Mouse (Mus musculus): ENCODE results near the gene Gm39566.
A peak's percentile ranks its signal among the peaks of the same experiment; 100 is the strongest.

Gene Gm39566

DNA sequence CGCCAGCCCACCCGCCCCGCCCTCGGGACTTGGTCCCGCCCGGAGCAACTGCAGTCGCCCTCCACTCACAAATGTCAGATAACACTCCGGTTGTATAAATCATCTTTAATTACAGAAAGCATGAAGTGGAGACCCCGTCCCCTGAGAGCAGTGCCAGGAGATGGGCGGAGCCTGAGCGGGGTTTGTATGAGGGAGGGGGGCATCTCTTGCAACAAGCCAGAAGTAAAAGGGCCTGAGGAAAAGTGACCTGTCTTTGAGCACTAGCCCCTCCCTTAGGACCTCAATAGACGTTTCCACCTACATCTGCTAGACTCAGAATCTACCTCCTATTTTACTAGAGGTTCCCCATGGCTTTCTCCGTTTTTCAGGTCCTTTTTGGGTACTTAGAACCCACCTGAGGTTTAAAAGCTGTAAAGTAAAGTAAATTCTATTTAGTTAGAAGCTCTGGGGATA is 19.1 kb downstream of the Gm39566 start:
- DNase-seq (ENCODE audit: low spot score) = peak; percentile 24

DNA sequence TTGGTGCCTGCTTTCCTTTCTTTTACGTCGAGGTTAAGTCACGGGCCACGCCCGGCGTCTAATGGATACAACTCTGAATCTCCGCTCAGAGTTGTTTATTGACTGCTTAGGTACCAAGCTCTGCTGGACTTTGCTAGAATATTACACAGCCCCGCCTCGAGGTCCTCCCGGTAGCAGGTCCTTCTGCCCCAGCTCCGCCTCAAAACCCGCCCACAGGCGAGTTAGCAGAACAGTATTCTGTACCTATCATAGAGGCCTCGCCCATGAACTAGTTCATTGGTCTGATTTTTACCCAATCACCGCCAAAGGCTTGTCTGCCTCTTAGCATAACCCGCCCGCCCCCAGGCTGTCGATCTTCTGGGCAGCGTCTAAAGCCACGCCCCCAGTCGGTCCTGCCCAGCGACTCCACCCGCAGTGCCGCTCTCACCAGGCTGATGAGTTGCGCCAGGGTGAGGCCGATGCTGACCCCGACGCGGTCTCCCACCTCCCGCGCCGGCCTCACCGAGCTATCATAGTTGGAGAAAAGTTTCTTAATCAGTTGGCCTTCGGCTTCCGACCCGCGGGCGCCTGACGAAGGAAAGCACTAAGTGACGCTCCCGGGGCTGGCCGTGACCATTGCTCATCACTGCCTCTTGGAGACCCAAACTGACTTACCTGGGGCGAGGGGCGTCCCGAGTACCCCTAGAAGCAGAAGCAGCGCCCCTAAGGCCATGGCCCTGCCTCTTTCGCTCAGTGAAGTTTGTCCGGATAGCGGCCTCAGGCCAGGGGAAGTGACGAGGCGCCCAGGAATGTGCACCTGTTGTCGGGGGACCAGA is 19.7 kb downstream of the Gm39566 start, which contains the start of gene Chrnb1:
Chrnb1 (minus strand) TSS at position 776 of the 815 bp plus-strand sequence.
- DNase-seq (ENCODE audit: low spot score) = peak; percentile 99

DNA sequence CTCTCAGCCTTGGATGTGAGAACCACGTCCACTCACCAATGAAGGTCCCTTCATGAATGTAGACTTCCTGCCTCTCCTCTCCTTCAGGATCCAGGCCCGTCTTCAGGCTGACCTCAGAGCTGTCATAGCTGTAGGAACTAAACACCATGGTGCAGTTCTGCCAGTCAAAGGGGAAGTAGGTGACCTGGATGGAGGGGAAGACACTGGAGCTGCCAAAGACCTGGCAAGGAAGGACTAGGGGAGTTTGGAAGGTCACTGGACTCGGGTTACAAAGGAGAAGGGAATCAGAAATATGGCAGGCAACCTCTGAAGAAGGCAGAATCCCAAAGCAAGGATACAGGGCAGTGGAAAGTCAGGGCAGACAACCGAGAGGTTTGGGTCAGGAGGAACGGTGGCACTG is 21.7 kb downstream of the Gm39566 start:
- no peak for DNase-seq (ENCODE audit: low spot score)

DNA sequence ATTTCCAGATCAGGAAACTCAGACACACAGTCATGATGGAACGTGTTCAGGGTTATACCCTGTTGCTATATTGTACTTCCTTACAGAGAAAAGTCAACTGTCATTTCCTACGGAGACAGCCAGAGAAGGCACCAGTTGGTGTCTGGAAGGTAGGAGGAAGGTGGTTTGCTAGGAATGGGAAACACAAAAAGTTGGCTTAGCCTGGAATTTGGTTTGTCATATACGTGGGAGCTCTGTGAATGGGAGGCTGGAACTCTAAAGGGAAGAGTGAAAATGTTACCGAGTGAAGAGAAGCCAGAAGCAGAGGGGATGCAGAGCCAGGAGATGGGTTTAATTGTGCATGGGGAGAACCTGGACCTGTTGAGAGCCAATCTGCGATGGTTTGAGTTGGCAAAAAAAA is 23.7 kb downstream of the Gm39566 start:
- DNase-seq (ENCODE audit: low spot score) = no peak

GRCm38 (mm10) chr11:69789431-69789830 is 25.7 kb downstream of the Gm39566 start:
- DNase-seq (ENCODE audit: low spot score) = no peak

- no peak for DNase-seq (ENCODE audit: low spot score)
Observed at GRCm38 (mm10) chr11:69787306-69787705, 27.8 kb downstream of the Gm39566 start.

- DNase-seq (ENCODE audit: low spot score) = no peak
Observed at GRCm38 (mm10) chr11:69784793-69785272, 30.3 kb downstream of the Gm39566 start.

DNA sequence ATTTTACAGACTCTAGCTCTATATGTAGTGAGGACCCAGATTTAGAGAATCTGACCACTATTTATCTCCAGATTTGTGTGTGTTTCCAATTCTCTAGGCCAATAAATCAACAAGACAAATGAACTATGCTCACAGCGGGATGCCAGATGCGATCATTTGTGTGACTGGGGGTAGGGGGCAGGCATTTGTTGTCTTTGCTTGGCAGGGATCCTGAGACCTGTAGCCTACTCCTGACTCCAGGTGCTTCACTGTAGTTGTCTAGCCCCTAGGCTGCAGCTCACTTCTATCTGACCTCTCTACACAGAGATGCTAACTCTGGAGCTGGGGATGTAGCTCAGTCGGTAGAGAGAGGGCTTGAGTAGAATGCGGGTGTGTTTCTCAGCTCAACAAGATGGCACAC is 33.3 kb downstream of the Gm39566 start:
- DNase-seq (ENCODE audit: low spot score) = no peak

DNA sequence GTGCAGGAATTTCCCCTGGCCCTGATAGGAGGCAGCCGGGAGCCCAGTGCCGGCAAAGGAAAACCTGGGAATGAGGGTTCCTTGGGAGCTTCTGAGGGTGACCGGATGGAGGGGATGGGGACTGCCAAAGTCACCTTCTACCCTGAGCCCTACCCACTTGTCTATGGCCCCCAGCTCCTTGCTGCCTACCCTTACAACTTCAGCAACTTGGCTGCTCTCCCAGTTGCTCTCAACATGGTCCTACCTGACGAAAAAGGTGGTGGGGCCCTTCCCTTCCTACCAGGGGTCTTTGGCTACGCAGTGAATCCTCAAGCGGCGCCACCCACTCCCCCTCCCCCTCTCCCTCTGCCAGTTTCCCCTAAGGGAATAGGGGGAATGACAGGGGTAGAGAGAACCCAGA is 36.1 kb downstream of the Gm39566 start:
- no peak for DNase-seq (ENCODE audit: low spot score)

GRCm38 (mm10) chr11:69778258-69778982 is 36.7 kb downstream of the Gm39566 start:
- DNase-seq (ENCODE audit: low spot score) = no peak

DNA sequence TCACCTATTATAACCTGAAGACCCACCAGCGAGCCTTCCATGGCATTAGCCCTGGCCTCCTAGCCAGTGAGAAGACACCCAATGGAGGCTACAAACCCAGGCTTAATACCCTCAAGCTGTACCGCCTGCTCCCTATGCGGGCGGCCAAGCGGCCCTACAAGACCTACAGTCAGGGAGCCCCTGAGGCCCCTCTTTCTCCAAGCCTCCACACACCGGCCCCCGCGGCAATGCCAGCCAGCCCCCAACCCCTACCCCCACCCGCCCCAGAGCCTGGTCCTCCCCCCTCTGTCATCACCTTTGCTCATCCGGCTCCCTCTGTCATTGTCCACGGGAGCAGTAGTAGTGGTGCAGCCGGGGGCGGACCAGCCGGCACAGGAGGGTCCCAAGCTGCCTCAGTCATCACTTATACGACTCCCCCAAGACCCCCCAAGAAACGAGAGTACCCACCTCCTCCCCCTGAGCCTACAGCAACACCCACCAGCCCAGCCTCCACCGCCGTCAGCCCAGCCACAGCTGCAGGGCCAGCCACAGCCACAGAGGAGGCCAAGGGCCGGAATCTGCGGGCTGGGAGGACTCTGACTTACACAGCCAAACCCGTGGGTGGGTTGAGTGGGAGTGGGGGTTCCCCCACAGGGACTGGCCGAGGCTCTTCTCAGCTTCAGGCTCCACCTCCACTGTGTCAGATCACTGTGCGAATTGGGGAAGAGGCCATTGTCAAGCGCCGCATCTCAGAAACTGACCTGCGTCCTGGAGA is 37.4 kb downstream of the Gm39566 start:
- DNase-seq (ENCODE audit: low spot score) = no peak

DNA sequence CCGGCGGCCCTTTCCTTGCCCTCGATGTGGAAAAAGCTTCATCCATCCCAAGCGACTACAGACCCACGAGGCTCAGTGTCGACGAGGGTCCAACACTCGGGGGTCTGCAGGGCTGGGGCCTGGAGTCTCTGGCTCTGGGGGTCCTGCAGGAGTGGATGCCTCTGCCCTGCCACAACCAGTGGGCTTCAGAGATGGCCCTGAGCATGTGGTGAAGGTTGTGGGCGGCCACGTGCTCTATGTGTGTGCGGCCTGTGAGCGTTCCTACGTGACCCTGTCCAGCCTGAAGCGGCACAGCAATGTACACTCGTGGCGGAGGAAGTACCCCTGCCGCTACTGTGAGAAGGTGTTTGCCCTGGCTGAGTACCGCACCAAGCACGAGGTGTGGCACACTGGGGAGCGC is 38.6 kb downstream of the Gm39566 start:
- DNase-seq (ENCODE audit: low spot score) = no peak

DNA sequence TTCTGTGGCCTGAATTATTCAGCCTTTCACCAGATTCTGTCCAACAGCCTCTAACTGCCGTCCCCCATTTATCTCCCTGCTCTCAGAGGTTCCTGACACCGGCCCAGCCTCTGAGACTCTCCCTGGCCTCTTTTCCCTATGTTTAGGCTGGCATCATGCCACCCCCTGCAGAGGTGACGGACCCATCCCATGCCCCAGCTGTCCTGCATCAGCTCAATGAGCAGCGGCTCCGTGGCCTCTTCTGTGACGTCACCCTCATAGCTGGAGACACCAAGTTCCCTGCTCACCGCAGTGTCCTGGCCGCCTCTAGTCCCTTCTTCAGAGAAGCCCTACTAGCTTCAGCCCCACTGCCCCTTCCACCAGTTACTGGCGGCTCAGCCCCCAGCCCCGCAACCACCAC is 39.4 kb downstream of the Gm39566 start:
- no peak for DNase-seq (ENCODE audit: low spot score)

GRCm38 (mm10) chr11:69774961-69775360 is 40.1 kb downstream of the Gm39566 start:
- DNase-seq (ENCODE audit: low spot score) = no peak

- DNase-seq (ENCODE audit: low spot score) = no peak
Observed at GRCm38 (mm10) chr11:69767625-69767909, 47.5 kb downstream of the Gm39566 start.

DNA sequence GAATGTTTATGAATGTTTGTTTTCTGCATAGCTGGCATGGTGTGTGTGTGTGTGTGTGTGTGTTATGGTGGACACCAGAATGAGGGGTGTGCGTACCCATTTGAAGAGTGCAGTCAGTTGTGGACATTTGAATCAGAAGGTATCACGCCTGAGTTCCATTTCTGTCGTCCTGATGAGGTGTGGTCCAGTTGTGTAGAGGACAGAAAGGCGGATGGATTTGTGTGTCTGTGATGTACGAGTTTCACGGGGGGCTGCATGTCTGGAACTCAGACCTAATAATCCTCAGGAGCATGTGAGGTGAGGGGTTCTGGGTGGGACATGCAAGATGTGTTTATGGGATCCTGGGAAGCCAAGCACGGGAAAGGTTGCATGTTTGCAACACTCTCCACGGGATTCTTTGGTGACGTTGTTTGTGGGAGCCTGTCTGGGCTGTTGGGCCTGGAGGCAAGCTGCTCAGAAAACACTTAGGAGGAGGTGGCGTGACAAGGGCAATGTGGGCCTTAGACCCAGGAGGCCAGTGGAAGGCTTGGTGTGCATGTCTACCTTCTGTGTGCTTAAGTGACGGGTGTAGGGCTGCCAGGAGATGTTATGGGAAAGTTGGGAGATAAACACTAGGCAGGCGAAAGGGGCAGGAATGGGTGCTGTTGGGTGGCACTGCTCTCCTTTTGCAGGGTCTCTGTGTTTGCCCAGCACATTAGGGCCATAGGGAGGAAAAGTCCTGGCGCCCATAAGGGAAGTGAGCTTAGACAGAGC is 48.0 kb downstream of the Gm39566 start:
- DNase-seq (ENCODE audit: low spot score) = no peak

DNA sequence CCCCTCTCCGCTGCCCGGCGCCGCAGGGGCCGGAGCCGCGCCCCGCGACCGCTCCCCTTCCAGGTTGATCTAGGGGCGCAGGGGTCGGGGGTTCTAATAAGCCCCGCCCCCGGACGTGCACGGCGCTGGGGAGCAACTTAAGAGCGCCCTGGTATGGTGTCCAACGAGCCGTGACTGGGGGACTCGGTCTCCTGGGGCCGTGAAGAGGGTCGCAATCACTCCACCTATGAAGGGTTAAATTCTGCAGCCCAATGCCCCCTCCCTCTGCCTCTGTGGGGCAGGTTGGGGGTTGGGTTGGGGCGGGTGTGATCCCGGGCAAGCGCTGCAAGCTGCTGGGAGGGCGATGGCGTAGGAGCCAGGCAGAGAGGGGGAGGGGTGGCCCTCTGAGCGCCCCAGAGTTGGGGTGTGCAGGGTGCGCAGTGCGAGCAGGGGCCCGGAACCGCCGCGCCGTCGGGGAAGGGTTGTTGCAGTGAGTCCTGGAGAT is 48.9 kb downstream of the Gm39566 start:
- peak; percentile 71 for DNase-seq (ENCODE audit: low spot score)

GRCm38 (mm10) chr11:69765221-69766125 is 49.6 kb downstream of the Gm39566 start, which contains the start of gene Zbtb4:
Zbtb4 (plus strand) TSS chr11:69765912.
- peak; percentile 50 for DNase-seq (ENCODE audit: low spot score)

DNA sequence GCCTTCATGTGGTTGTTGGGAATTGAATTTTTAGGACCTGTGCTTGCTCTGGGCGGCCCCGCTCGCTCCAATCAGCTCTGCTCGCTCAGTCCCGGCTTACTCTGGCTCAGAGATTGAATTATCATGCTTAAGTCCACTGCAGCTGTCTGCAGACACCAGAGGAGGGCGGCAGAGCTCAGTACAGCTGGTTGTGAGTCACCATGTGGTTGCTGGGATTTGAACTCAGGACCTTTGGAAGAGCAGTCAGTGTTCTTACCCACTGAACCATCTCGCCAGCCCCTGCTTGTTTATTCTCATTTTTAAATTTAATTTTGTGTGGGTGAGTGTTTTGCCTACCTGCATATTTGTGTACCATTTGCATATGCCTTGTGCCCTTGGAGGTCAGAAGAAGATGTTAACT is 51.5 kb downstream of the Gm39566 start:
- no peak for DNase-seq (ENCODE audit: low spot score)

GRCm38 (mm10) chr11:69761868-69762267 is 53.2 kb downstream of the Gm39566 start, which contains the start of gene Slc35g3:
Slc35g3 (minus strand) TSS chr11:69761968.
- no peak for DNase-seq (ENCODE audit: low spot score)

All from retina, embryonic 14.5 days (tissue).